Mouse (Mus musculus): ENCODE data around the gene Coq8a.

DNA sequence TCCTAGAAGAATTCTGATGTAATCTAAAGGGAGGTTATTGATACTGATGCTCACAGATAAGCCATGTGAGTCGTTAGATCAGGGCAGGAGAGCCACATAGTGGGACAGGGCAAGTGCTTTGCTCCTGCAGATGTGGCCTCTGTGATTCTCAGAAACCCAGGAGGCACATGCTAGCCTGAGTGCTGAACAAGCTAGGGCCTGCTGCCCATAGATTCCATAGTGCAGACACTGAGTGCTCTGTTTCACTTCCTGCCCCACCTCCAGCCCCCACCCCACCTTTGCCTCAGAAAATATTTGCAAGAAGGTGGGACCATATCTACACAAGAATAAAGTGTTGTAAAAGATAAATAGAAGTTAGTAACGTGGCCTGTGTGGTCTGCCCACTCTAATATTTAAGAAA, 40.8 kb downstream of the Coq8a start:
- TF ChIP-seq POLR2AphosphoS2 (IDR thresholded peaks at IDR 0.05; ENCODE audit: low read length), result no peak
- TF ChIP-seq MEF2A (IDR thresholded peaks at IDR 0.05; ENCODE audit: extremely low read depth, insufficient replicate concordance, low read depth, low read length, poor library complexity, severe bottlenecking), result no peak
- no peak for TF ChIP-seq USF1 (IDR thresholded peaks at IDR 0.05; ENCODE audit: low read depth, low read length)
- TF ChIP-seq MAX (IDR thresholded peaks at IDR 0.05; ENCODE audit: low read length), result no peak
- TF ChIP-seq POLR2A (IDR thresholded peaks at IDR 0.05; ENCODE audit: control insufficient read depth in 1 of 2, insufficient read depth in 1 of 2, low read depth in 1 of 2, low read length in 2 of 2, poor library complexity in 1 of 2), result no peak
- TF ChIP-seq CTCF (IDR thresholded peaks at IDR 0.05 in 2 of 3, conservative IDR thresholded peaks at IDR 0.05 in 1 of 3; ENCODE audit: control insufficient read depth in 1 of 3, insufficient read depth in 1 of 3, low read depth in 2 of 3, low read length in 3 of 3, poor library complexity in 1 of 3, severe bottlenecking in 1 of 3), result no peak
- no peak for TF ChIP-seq EP300 (IDR thresholded peaks at IDR 0.05; ENCODE audit: low read depth in 1 of 2, low read length in 2 of 2)
